Mouse (Mus musculus): ENCODE results near the gene Atp2c1. TPM values are rescaled to one million over a fixed set of nuclear protein-coding genes. Genes with fewer than 3 reads are reported as not detected.

Gene Atp2c1
- total and polyA plus RNA-seq, 2 experiments from 2014 or later: 70.6 to 157 TPM

GRCm38 (mm10) chr9:105461496-105461895 lies 65.6 kb downstream of the Atp2c1 start:
- Histone ChIP-seq H3K4me1 (ENCODE audit: insufficient read depth, low read length) (no peaks in the 10 kb centered on the region), H3K4me3 (ENCODE audit: low read depth, low read length) (no peak overlapping the region), H3K4me2 (ENCODE audit: low read depth, low read length, poor library complexity, severe bottlenecking) (no peak overlapping the region), H3K27ac (ENCODE audit: low read depth, low read length) (no peak overlapping the region), H3K36me3 (ENCODE audit: insufficient read depth, low read length) (peaks cover 19% of the 10 kb centered on the region), H3K27me3 (ENCODE audit: insufficient read depth, low read length) (no peaks in the 10 kb centered on the region), H3K9ac (replicated peaks; ENCODE audit: low read length, poor library complexity, severe bottlenecking) (no peak overlapping the region), H3K9me3 (ENCODE audit: low read length) (no peaks in the 10 kb centered on the region)
- no peak for DNase-seq (ENCODE audit: low spot score)
- TF ChIP-seq CTCF (IDR thresholded peaks at IDR 0.05): no peak
- ATAC-seq (ENCODE audit: low FRiP score): no peak
- WGBS: 95% methylated on average over 7 of the region's 7 CpGs

DNA sequence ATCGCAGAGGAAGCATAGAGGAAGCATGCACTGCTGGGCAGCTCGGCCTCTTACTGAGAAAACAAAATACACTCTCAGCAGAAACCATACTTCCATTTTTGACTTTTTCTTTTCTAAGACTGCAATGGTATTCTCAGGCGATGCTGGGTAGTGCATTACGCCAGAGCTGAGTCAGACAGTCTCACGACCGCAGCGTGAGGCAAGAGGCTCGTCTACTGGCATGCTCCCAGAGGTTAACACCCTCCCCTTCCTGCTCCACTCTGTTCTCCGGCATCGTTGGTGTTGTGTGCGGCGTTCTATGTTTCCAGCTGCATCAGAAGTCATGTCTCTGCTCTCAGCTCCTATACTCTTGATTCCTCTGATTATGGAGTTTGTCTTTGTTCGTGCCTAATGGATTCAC lies 68.1 kb downstream of the Atp2c1 start:
- TF ChIP-seq CTCF (IDR thresholded peaks at IDR 0.05): no peak
- ATAC-seq (ENCODE audit: low FRiP score): no peak
- no peak for DNase-seq (ENCODE audit: low spot score)
- 94% methylated on average over 13 of the region's 13 CpGs for WGBS
- H3K36me3 ChIP-seq (ENCODE audit: insufficient read depth, low read length): peaks cover 19% of the 10 kb centered on the region
- H3K9me3 ChIP-seq (ENCODE audit: low read length): no peaks in the 10 kb centered on the region
- no peak overlapping the region for H3K9ac ChIP-seq (replicated peaks; ENCODE audit: low read length, poor library complexity, severe bottlenecking)
- H3K27me3 ChIP-seq (ENCODE audit: insufficient read depth, low read length): no peaks in the 10 kb centered on the region
- no peak overlapping the region for H3K4me2 ChIP-seq (ENCODE audit: low read depth, low read length, poor library complexity, severe bottlenecking)
- H3K4me1 ChIP-seq (ENCODE audit: insufficient read depth, low read length): no peaks in the 10 kb centered on the region
- no peak overlapping the region for H3K4me3 ChIP-seq (ENCODE audit: low read depth, low read length)
- H3K27ac ChIP-seq (ENCODE audit: low read depth, low read length): no peak overlapping the region

DNA sequence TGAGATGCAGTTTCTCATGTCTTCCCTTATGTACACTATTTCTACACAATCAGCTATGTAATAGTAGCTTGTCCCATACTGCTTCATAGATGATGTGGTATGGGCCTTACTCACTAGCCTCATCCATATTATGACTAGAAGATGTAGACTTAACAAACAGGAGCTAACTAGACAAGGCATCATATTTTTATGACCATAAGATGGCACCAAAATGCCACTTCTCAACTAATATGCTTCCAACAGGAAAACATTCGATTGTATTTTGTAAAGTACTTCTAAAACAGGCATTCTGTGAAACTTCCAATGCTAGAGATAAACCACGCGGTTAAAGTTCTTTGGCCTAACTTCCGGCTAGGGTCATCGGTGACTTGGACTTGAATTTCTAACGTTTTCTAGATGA lies 118.6 kb downstream of the Atp2c1 start:
- H3K27ac ChIP-seq (ENCODE audit: low read depth, low read length): no peak overlapping the region
- H3K4me3 ChIP-seq (ENCODE audit: low read depth, low read length): no peak overlapping the region
- no peak for ATAC-seq (ENCODE audit: low FRiP score)
- peak; percentile 31 for DNase-seq (ENCODE audit: low spot score)
- H3K36me3 ChIP-seq (ENCODE audit: insufficient read depth, low read length): peaks cover 13% of the 10 kb centered on the region
- 89% methylated on average over 6 of the region's 6 CpGs for WGBS
- no peak overlapping the region for H3K4me2 ChIP-seq (ENCODE audit: low read depth, low read length, poor library complexity, severe bottlenecking)
- no peaks in the 10 kb centered on the region for H3K27me3 ChIP-seq (ENCODE audit: insufficient read depth, low read length)
- peak; percentile 63 for TF ChIP-seq CTCF (IDR thresholded peaks at IDR 0.05)
- no peaks in the 10 kb centered on the region for H3K4me1 ChIP-seq (ENCODE audit: insufficient read depth, low read length)
- no peak overlapping the region for H3K9ac ChIP-seq (replicated peaks; ENCODE audit: low read length, poor library complexity, severe bottlenecking)
- no peaks in the 10 kb centered on the region for H3K9me3 ChIP-seq (ENCODE audit: low read length)

GRCm38 (mm10) chr9:105395218-105395627 lies 131.9 kb downstream of the Atp2c1 start, which contains the start of the genes Aste1 and Nek11:
Aste1 (plus strand) TSS chr9:105395392.
Nek11 (minus strand) TSS chr9:105395524.
- ATAC-seq (ENCODE audit: low FRiP score) (peak; percentile 93), DNase-seq (ENCODE audit: low spot score) (peak; percentile 94)
- Histone ChIP-seq H3K36me3 (ENCODE audit: insufficient read depth, low read length) (no peaks in the 10 kb centered on the region), H3K9ac (replicated peaks; ENCODE audit: low read length, poor library complexity, severe bottlenecking) (peak within 1 kb of the TSS; percentile 34), H3K4me3 (ENCODE audit: low read depth, low read length) (peak within 1 kb of the TSS; percentile 64), H3K4me1 (ENCODE audit: insufficient read depth, low read length) (peaks cover 8% of the 10 kb centered on the region; the same call in 1 of the 2 replicates), H3K4me2 (ENCODE audit: low read depth, low read length, poor library complexity, severe bottlenecking) (peak within 1 kb of the TSS; percentile 66), H3K9me3 (ENCODE audit: low read length) (no peaks in the 10 kb centered on the region), H3K27ac (ENCODE audit: low read depth, low read length) (peak within 1 kb of the TSS; percentile 55; the same call in 1 of the 2 replicates), H3K27me3 (ENCODE audit: insufficient read depth, low read length) (no peaks in the 10 kb centered on the region)
- peak; percentile 34; the same call in 1 of the 2 replicates for TF ChIP-seq CTCF (IDR thresholded peaks at IDR 0.05)
- under 1% methylated on average over 44 of the region's 44 CpGs for WGBS

DNA sequence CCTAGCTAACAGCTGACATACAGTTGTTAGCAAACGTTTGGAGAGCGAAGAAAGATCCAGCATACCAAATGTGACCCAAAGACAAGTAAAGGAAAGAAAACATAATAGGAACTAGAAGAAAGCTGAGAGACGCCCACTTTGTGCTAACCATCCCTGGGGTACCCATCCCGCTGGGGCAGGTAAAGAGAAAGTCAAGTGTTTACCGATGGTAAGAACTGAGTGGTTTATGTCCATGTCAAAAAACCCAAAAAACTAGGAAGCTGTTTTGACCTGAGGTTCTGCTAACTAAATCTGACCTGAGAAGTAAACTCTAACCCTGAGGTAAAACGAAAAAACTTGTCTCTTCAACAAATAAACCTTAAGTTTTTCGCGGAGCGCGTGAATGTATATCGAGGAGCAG lies 132.4 kb downstream of the Atp2c1 start:
- Histone ChIP-seq H3K27me3 (ENCODE audit: insufficient read depth, low read length) (no peaks in the 10 kb centered on the region), H3K4me3 (ENCODE audit: low read depth, low read length) (peak overlapping the region; percentile 64), H3K9me3 (ENCODE audit: low read length) (no peaks in the 10 kb centered on the region), H3K9ac (replicated peaks; ENCODE audit: low read length, poor library complexity, severe bottlenecking) (peak overlapping the region; percentile 34; the same call in 1 of the 2 replicates), H3K4me2 (ENCODE audit: low read depth, low read length, poor library complexity, severe bottlenecking) (peak overlapping the region; percentile 66), H3K27ac (ENCODE audit: low read depth, low read length) (no peak overlapping the region), H3K4me1 (ENCODE audit: insufficient read depth, low read length) (peaks cover 8% of the 10 kb centered on the region; the same call in 1 of the 2 replicates), H3K36me3 (ENCODE audit: insufficient read depth, low read length) (no peaks in the 10 kb centered on the region)
- 11% methylated on average over 11 of the region's 11 CpGs for WGBS
- TF ChIP-seq CTCF (IDR thresholded peaks at IDR 0.05): no peak
- ATAC-seq (ENCODE audit: low FRiP score) (no peak), DNase-seq (ENCODE audit: low spot score) (no peak)

GRCm38 (mm10) chr9:105390616-105391015 lies 136.5 kb downstream of the Atp2c1 start:
- 54% methylated on average over 4 of the region's 5 CpGs for WGBS
- ATAC-seq (ENCODE audit: low FRiP score): no peak

More at GRCm38 (mm10) chr9:105390616-105391015, 136.5 kb downstream of the Atp2c1 start:
- H3K27ac ChIP-seq (ENCODE audit: low read depth, low read length): no peak overlapping the region
- H3K9ac ChIP-seq (replicated peaks; ENCODE audit: low read length, poor library complexity, severe bottlenecking): no peak overlapping the region
- no peaks in the 10 kb centered on the region for H3K9me3 ChIP-seq (ENCODE audit: low read length)
- DNase-seq (ENCODE audit: low spot score): no peak
- H3K4me1 ChIP-seq (ENCODE audit: insufficient read depth, low read length): no peaks in the 10 kb centered on the region
- H3K4me3 ChIP-seq (ENCODE audit: low read depth, low read length): no peak overlapping the region
- TF ChIP-seq CTCF (IDR thresholded peaks at IDR 0.05): no peak
- H3K27me3 ChIP-seq (ENCODE audit: insufficient read depth, low read length): no peaks in the 10 kb centered on the region
- no peak overlapping the region for H3K4me2 ChIP-seq (ENCODE audit: low read depth, low read length, poor library complexity, severe bottlenecking)
- no peaks in the 10 kb centered on the region for H3K36me3 ChIP-seq (ENCODE audit: insufficient read depth, low read length)
